Mouse (Mus musculus) gastrocnemius, adult 18-20 months (tissue): ENCODE measurements at regions not wholly inside any gene's neighbourhood (a gene's known extent, or its start where the extent isn't known, plus 50 kb on each side); places are given as distances from the start of the nearest gene placed in this dataset.

Source experiments
- DNase-seq: peaks from one replicate; pipeline ENCODE4 v3.0.0; 2021; ENCODE audit warnings: low spot score

- no peak for DNase-seq
Measured at GRCm38 (mm10) chr7:117103035-117103434, 277.7 kb upstream of the Xylt1 start.

DNA sequence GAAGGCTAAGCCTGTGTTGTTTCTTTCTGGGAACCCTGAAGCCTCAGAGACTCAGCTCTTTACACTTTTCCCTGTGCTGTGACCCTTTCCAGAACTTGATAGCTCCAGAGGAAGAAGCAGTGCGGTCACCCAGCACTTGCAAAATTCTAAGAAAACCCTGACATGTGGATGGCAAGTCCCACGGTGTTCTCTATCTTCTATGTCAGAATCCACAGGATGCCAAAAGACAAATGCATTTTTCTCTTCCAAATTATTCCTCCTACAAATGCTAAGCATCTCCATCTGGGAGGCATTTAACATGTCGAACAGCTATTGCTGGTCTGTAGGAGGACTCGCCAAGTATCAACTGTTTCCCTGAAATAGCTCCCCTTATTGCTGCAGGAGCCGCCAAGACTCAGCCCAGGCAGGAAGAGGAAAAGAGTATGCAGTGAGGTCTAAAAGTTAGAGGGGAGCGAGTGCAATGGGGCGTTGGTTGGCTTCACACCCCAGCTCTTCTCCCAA, 274.0 kb upstream of the Xylt1 start:
- DNase-seq: no peak

DNA sequence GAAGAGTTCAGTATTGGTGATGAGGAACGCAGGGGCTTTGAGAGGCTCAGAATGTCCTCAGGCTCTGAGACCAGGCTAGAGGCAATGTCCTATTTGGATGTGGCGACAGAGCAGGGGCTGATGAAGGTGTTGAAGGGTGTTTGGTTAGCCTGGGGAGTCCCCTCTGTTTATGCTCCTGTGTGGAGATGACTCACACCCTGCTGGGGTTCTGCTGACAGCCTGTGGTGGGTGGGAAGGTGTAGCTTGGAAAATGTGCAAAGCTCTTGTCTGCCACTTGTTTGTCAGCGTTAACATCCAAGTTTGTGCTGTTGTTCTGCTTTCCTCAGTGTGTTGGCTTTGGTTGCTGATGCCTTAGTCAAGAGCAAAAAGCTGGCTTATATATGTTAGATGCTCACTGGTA, 272.4 kb upstream of the Xylt1 start:
- DNase-seq: no peak

GRCm38 (mm10) chr7:117127728-117128127, 253.1 kb upstream of the Xylt1 start:
- no peak for DNase-seq

- DNase-seq: no peak
Measured at GRCm38 (mm10) chr7:117134869-117135268, 245.9 kb upstream of the Xylt1 start.

DNA sequence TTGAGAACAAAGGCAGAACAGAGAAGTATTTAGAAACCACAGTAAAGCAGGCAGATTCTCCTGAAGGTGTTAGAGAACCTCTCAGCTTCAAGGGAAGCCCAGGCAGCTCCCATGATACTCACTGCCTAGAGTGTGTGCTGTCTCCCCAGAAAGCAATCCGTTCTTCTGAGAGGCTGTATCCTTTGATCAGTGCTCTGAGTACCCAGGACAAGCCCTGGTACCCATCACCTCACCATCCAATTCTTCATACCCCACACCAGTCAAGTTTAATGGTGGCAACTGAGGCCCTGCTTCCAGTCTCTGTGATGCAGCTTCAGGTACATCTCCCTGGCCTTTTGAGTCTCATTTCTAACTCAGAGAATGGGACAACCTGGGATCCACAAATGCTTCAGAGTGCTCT, 242.1 kb upstream of the Xylt1 start:
- no peak for DNase-seq

DNA sequence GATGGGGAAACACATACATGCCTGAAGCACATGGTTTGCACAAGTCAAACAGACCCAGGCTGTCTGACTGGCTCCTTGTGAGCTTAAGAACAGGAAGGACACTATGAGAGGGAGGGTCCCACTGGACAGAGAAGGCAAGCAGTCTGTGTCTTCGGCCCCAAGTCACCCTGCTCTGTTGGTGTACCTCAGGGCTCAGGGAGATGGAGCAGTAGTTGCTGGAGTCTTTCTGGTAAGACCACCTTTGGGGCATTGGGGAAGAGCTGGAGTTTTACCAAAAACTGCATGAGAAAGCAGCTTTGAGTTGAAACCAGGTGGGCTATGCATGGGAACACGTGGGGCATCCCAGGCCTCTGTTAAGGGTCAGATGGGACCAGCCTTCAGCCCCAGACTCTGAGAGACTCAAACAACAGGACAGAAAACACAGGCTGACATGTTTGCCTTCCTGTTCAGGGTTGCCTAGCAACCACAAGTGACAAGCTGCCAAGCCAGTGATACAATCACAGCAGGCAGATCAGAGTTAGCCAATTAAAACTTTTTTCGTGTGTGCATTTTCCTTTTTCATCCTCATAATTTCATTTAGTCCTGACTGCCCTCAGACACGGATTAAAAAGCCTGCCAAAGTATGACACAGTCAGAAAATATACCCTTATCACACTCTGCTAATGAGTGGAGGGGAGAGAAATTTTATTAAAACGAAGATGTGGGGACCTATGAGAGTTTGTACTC, 241.4 kb upstream of the Xylt1 start:
- no peak for DNase-seq

DNA sequence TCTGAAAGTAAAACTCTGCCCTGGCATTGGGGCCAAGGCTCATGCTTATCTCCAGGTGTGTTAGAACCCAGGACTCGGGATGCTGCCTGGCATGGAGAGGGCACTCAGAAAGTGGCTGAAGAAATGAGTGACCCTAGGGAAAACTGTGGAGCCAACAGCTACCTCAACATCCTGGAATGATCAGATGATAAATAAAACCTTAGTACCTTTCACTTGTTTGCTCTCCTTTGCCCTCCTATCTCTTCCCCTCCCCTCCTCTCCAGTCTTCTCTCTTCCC, 240.9 kb upstream of the Xylt1 start:
- no peak for DNase-seq

DNA sequence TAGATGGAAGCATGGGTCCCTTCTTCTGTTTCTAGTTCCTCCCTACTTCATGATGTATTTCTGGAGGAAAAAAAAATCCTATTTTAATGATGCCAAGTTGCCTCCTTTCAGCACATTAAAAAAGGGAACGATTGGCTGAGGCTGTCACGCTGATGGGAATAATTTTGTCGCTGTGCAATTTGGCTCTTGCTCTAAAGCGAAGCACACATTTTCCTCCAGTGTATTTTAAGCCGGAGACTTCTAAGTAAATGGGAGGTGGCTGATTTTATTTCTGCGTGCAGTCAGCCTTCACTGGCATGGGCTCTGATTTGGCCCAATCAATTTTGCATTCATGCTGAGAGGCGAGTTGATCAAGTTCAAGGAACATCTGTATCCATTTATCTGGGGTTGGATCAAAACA, 234.0 kb upstream of the Xylt1 start:
- no peak for DNase-seq

- DNase-seq: no peak
Measured at GRCm38 (mm10) chr7:117150355-117150754, 230.4 kb upstream of the Xylt1 start.

DNA sequence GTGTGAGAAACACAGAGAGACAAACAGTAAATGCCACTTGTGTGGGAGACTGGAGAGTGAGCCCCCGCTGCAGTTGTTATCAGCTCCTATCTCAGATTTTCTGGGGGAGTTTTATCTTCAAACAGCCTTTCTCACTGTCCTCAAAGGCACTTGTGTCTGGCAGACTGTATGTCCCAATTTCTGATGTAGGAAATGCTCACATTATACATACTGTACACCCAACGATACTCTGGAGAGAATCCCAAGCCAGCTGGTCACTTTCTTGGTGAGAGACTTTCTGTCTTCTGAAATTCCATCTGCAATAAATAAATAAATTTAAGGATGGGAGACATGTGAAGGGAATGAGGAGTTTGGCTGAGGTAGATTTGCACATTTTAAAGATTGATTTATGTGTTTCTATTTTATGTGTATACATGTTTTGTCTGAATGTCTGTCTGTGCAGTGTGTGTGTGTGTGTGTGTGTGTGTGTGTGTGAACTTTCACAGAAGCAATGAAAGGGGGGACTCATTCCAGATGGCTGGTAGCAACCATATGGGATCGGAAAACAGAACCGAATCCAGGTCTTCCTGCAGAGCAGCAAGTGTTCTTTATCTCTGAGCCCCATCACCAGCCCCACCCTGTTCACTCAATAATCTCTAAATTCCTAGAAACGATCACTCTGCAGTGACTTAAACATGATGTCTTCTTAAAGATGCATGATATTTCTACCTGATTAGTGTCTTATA, 226.8 kb upstream of the Xylt1 start:
- DNase-seq: no peak

DNA sequence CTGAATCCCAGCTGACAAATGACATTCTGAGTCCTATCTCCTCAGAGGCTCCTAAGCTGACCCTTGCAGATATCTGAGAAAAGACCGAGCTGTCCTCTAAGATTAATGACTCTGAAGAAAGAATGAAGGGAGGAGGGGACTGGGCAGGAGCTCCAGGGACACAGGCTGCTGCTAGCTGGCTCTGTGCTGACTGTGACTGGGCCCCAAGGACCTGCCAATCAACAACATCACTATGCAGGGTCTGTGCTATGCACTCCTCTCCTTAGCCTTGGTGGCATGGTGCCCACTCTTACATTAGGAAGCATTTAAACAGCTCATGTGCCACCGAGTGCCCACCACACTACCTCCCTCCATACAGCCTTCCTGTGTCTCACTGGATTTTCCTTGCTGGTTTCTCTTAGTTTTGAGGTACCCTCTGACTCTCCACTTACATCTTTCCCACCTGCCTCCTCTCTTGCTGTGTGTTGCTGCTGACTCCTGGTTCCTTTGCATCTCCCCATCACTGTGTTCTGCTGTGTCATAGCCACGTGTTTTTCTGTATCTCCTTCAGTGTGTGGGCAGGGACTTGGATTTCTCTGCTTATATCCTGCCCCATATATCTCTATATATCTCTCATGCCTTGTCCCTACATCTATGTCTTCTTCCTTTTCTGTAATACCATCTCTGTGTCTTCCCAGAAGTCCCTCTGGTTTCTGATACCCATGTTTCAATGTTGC, 219.4 kb upstream of the Xylt1 start:
- no peak for DNase-seq

GRCm38 (mm10) chr7:117174811-117175422, 205.9 kb upstream of the Xylt1 start:
- DNase-seq: no peak

DNA sequence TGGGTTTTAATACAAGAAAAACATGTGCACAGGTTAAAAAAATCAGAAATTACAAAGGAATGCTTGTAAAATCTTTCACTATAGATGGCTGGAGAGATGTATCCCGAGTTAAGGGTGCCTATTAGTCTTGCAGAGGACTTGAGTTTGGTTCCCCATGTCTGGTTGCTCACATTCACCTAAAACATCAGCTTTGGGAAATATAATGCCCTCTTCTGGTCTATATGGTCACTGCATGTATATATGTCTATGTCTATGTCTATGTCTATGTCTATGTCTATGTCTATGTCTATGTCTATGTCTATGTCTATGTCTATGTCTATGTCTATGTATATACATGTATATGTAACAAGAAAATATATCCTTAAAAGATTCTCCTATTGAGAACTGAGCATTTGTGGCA, 196.8 kb upstream of the Xylt1 start:
- no peak for DNase-seq

DNA sequence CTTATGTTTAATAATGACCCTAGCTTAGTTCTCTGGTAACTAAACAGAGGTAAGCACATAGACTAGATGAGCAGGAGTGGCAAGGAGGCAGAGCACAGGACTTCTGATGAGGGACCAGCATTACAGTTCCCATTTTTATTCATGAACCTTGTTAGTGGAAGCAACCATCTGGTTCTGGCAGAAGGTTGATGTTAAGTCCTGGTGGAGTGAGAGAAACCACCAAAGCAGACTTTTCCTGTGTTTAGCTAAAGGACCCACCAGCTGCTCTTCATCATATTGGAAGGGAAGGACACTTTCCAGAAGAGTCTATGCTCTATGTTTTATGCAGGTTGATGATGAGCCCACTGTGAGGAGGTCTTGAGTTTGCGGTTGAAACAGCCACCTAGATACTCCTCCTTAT, 194.9 kb upstream of the Xylt1 start:
- DNase-seq: no peak

GRCm38 (mm10) chr7:117196611-117197010, 184.2 kb upstream of the Xylt1 start:
- DNase-seq: no peak

DNA sequence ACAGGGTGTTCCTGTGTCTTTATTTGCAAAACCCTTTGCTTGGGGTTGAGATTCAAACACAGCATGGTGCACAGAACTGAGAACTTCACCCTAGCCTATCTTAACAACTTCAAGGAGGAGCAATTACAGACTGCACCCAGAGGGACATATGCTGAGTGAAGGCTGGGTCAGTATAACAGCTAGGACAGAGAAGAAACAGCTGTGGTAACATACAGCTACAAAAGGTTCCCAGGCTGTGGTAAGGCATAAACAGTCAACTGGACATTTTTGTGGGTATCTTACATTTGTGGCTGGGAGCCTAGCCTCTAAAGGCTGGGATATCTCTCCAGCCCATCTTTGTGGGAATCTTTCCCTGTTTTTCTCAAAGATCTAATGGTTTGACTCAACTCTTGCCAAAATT, 154.5 kb upstream of the Xylt1 start:
- DNase-seq: no peak

DNA sequence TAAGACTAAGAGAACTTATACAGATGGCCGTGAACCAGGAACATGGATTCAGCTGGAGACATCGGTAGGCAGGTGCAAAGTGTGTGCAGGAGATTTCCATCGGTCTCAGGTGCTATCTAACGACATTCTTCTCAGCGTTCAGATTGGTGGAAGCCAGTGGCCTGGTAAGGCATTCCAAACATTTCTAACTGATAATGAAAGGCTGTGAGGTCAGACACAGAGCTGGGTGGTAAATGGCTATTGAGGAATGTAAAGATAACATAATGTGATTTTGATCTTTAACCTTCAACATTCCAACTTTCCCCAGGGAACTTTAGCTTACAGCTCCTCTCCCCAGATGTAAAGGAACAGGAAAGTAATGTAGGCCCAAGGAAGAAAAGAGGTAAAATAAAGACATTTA, 151.2 kb upstream of the Xylt1 start:
- DNase-seq: no peak

DNA sequence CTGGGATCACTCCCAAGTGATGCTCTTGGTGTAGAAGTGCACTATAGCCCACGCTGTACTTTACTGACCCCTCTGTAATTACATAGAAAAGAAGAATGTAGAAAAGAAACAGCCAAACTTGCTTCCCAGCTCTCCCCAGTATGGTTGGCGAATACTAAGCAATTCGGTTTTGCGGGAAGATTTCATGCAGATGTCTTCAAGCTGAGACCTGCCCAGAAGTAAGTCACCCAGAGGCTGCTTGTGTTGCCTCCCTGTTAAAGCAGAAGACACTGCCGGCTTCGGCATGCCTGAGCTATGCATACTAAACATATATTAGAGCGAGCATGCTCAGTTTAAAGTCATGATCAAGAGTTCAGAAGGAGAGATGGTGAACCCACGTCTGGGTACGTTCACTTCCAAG, 124.0 kb upstream of the Xylt1 start:
- no peak for DNase-seq

- no peak for DNase-seq
Measured at GRCm38 (mm10) chr7:117258557-117258956, 122.2 kb upstream of the Xylt1 start.

GRCm38 (mm10) chr7:117259151-117259550, 121.6 kb upstream of the Xylt1 start:
- DNase-seq: no peak

- DNase-seq: no peak
Measured at GRCm38 (mm10) chr7:117259674-117260294, 121.0 kb upstream of the Xylt1 start.
